Mouse (Mus musculus): ENCODE measurements around the gene Tmem52b. TPM values are rescaled to one million over a fixed set of nuclear protein-coding genes. Genes with fewer than 3 reads are reported as not detected.

The Tmem52b gene
- 0.01 TPM in 1 of 2 replicates, not detected in the other for polyA plus RNA-seq (2012; rRNA removed)

DNA sequence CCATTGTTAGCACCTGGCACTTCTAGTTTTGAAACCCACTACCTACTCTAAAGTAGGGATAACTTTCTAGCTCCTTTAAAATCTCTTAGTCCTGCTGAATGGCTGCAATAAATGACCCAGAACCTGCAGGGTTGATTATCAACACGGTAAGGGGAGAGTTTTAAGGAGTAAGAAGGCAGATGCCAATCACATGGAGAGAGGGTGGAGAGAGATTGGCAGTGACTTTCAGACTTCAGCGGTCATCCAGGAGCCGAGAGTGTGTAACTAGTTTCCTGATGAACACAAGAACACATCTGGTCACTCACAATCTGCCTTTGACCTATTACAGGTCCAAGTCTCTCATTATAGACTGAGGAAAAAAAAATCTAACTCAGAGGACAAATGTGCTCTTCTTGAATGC, at the start of gene Tmem52b:
Tmem52b (plus strand) TSS at position 189 of the 400 bp plus-strand sequence.

DNA sequence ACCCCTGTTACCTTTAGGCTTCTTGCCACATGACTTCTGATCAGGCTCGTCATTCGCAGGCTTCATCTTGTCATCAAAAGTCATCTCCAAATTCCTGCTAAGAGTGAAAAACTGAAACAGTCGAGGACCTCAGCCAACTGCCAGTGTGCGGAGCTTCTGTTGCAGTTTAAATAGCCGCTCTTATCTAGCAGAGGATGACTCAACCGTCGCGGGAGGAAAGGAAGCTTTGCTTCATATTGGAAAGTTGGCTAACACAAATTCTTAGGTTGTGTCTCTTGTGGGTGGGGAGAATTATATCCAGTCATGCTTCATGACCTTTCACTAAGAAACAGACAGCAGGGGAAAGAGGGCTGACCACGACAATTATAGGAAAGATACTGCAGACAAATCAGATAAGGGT, 5.3 kb upstream of the Tmem52b start, which contains the start of gene Olr1:
Olr1 (minus strand) TSS at position 142 of the 400 bp plus-strand sequence.

DNA sequence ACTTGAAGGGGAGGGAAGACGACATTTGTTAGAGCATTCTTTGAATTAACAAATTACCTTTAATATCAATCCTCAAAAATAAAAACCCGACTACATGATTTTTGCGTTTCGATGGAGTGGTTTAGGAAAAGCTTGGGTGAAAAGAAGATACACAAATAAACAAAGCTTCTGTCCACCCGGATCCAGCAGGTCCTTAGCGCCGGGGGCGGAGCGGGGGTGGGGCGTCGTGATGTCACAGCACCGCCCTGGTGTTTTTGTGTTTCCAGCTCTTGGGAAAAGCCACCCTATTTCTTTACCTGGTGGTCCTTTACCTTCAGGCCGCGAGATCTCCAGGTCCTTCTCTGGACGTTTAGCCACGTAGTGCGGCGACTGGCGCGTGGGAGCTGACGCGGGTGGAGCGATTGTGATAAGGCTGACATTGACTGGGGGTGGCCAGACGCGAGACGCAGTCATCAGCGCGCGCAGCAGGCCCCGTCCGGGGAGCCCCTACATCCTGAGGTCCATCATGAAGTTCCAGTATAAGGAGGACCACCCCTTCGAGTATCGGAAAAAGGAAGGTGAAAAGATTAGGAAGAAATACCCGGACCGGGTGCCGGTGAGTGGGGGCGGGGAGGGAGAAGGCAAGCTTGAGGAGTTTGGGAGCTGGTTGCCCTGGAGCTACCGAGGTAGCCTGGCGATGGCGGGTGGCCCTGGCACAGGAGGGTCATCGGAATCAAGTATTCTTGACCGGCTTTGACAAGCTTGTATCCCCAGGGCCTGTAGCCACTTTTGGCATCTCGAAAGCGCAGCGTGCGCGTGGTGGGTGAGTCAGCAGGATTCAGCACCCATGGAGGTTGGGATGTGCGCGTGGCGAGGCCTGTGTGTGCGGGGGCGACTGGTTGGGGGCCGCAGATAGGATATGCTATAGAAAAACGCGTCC, 20.8 kb downstream of the Tmem52b start, which contains the start of gene Gabarapl1:
Gabarapl1 (plus strand) TSS at position 219 of the 919 bp plus-strand sequence.

Other genes starting within 250 kb of the Tmem52b start
- gene Cd69, start 237.1 kb upstream of the Tmem52b start, polyA plus RNA-seq (2012; rRNA removed): 0.96 and 1.2 TPM in 2 replicates
- 0.02 and 0.03 TPM in 2 replicates for gene 4922502D21Rik, start 180.8 kb upstream of the Tmem52b start, polyA plus RNA-seq (2012; rRNA removed)
- gene Clec12a, start 169.9 kb upstream of the Tmem52b start, polyA plus RNA-seq (2012; rRNA removed): 11.2 and 14.1 TPM in 2 replicates
- gene Clec12b, start 126.7 kb upstream of the Tmem52b start, polyA plus RNA-seq (2012; rRNA removed): 0.04 and 0.06 TPM in 2 replicates
- 15.9 and 16.5 TPM in 2 replicates for gene Clec1b, start 115.3 kb upstream of the Tmem52b start, polyA plus RNA-seq (2012; rRNA removed)
- 2.0 TPM in 2 replicates for gene Clec9a, start 103.7 kb upstream of the Tmem52b start, polyA plus RNA-seq (2012; rRNA removed)
- 0.17 and 0.26 TPM in 2 replicates for gene Clec1a, start 60.6 kb upstream of the Tmem52b start, polyA plus RNA-seq (2012; rRNA removed)
- 1.2 and 2.1 TPM in 2 replicates for gene Olr1, start 5.4 kb upstream of the Tmem52b start, polyA plus RNA-seq (2012; rRNA removed)
- gene Gabarapl1, start 20.6 kb downstream of the Tmem52b start, polyA plus RNA-seq (2012; rRNA removed): 29.6 and 32.6 TPM in 2 replicates
- 0.14 and 0.29 TPM in 2 replicates for gene Klre1, start 65.3 kb downstream of the Tmem52b start, polyA plus RNA-seq (2012; rRNA removed)
- 1.0 and 1.3 TPM in 2 replicates for gene Klrd1, start 79.2 kb downstream of the Tmem52b start, polyA plus RNA-seq (2012; rRNA removed)
- 0.71 and 1.2 TPM in 2 replicates for gene Klrk1, start 111.3 kb downstream of the Tmem52b start, polyA plus RNA-seq (2012; rRNA removed)
- gene Klrc3, start 130.8 kb downstream of the Tmem52b start, polyA plus RNA-seq (2012; rRNA removed): 0.08 TPM in 1 of 2 replicates, not detected in the other
- 0.12 and 0.13 TPM in 2 replicates for gene Klrc2, start 148.1 kb downstream of the Tmem52b start, polyA plus RNA-seq (2012; rRNA removed)
- gene Klrc1, start 166.4 kb downstream of the Tmem52b start, polyA plus RNA-seq (2012; rRNA removed): 0.52 and 0.71 TPM in 2 replicates
- gene Klri1, start 204.6 kb downstream of the Tmem52b start, polyA plus RNA-seq (2012; rRNA removed): not detected in 2 replicates
- 0.02 and 0.06 TPM in 2 replicates for gene Klri2, start 227.9 kb downstream of the Tmem52b start, polyA plus RNA-seq (2012; rRNA removed)